Mouse (Mus musculus): Measurements from ENCODE around the gene Tmem8b.

Gene Tmem8b

DNA sequence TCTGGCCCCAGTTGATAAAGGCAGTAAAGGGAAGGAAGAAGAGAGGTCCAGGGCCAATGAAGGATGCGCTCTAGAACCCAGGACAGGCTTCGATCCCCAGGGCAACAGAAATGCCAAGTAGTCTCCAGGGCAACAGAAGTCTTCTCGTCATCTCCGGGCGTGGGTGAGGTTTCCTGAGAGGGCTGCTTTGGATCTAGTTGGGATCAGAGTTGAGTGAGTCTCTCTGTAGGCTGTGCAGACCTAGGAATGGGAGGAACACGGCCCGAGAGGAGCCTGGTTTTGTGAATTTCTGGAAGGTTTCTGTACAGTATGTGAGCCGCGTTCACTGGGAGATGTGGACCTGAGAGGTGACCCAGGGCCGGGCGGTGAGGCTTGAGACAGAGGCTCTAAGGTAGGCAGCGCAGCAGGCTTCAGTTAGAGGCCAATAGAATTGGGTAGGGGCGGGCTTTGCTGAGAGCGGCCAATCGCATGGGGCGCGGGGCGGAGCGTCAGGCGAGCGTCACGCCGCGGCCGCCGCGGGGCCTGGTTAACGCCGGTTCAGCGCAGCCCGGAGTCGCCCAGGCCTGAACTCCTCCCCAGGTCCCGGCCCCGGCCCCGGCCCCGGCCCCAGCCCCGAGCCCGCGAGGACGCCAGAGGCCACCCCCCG is at the start of gene Tmem8b, which contains the start of gene Fam221b:
Tmem8b (plus strand) TSS at position 190 of the 646 bp plus-strand sequence.
Fam221b (minus strand) TSS at position 364 of the 646 bp plus-strand sequence.
- peak; percentile 91 for DNase-seq (ENCODE audit: low read depth)

- no peak for DNase-seq (ENCODE audit: low read depth)
These were observed 48.5 kb upstream of the Tmem8b start for GRCm38 (mm10) chr4:43620146-43620778.

GRCm38 (mm10) chr4:43629106-43629817 is 39.5 kb upstream of the Tmem8b start:
- DNase-seq (ENCODE audit: low read depth) = no peak

GRCm38 (mm10) chr4:43630030-43630581 is 38.7 kb upstream of the Tmem8b start:
- peak; percentile 82 for DNase-seq (ENCODE audit: low read depth)

DNA sequence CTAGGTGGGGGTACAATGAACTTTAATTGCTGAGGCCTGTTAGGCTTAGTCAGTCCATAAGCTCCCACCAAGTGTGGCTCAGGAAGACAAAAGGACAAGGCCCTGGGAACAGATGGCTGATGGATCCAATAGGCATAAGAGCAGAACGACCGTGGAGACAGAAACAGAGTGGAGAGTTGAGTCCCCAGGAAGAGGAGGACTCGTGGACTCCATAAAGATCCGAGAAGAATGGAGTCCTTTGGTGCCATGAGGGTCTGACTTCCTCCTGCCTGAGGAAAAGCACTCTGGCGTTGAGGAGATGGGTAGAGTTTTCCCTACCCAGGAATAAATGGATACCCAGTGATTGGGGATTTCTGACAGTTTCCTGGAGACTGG is 38.1 kb upstream of the Tmem8b start:
- DNase-seq (ENCODE audit: low read depth) = no peak

- DNase-seq (ENCODE audit: low read depth) = peak; percentile 25
These were observed 37.5 kb upstream of the Tmem8b start, which contains the start of gene Npr2 for GRCm38 (mm10) chr4:43631046-43631955. Gene Npr2 (plus strand): TSS chr4:43631935.

GRCm38 (mm10) chr4:43631956-43632920 is 36.5 kb upstream of the Tmem8b start:
- no peak for DNase-seq (ENCODE audit: low read depth)

- DNase-seq (ENCODE audit: low read depth) = no peak
These were observed 35.5 kb upstream of the Tmem8b start for GRCm38 (mm10) chr4:43633296-43633695.

DNA sequence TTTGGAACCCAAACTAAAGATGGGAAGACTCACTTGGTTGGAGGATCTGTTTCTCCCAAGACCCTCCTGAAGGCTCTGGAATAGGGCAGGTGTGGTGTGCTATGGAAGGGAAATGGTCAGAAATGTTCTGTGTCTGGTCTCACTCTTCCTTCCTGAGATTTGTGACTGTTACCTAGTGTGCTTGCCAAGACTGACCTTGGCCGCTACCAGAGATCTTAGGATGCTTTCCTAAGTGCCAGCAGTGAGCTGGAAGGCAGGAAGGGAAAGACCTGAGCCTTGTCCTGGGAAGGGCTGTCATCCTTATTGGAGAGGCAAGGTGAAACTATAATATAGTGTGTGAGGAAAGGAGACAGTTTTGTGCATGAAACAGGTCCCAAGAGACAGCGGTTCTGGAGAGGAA is 35.0 kb upstream of the Tmem8b start:
- DNase-seq (ENCODE audit: low read depth) = no peak

GRCm38 (mm10) chr4:43634621-43635374 is 34.0 kb upstream of the Tmem8b start:
- no peak for DNase-seq (ENCODE audit: low read depth)

DNA sequence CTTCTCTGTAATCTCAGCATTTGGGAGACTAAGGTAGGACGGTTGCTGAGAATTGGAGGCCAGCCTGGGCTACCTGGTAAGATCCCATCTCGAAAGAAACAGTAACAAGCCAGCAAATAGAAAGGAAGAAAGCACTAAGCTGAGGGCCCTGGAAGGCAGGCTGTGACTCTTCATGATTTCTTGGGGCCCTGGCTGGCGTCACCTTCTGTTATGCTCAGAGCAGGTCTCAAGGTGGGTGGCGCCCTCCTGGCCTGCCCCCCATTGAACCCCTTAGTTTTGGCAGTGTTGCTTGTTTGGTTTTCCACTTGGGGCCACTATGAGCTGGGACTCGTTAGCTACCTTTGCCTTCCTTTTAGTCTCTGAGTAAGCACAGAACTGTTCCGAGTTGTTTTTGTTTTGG is 32.0 kb upstream of the Tmem8b start:
- no peak for DNase-seq (ENCODE audit: low read depth)

DNA sequence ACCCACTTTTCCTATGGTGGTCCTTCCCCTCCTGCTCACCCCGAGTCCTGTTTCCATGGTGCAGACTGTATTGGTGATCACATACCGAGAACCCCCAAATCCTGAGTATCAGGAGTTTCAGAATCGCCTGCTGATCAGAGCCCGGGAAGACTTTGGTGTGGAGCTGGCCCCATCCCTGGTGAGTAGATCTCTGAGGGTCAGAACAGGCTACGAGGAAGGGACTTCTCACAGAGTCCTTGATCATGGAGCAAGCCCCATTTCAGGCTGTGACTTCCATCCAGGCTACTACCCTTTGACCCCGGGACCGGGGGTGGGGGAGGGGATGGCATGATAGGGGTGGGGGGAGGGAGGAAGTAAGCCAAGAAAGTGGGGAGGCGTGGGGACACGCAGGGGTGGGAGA is 28.7 kb upstream of the Tmem8b start:
- DNase-seq (ENCODE audit: low read depth) = no peak

- DNase-seq (ENCODE audit: low read depth) = no peak
These were observed 28.3 kb upstream of the Tmem8b start for GRCm38 (mm10) chr4:43640491-43640890.

- no peak for DNase-seq (ENCODE audit: low read depth)
These were observed 19.0 kb upstream of the Tmem8b start for GRCm38 (mm10) chr4:43649783-43650182.

GRCm38 (mm10) chr4:43652726-43653125 is 16.0 kb upstream of the Tmem8b start:
- no peak for DNase-seq (ENCODE audit: low read depth)

DNA sequence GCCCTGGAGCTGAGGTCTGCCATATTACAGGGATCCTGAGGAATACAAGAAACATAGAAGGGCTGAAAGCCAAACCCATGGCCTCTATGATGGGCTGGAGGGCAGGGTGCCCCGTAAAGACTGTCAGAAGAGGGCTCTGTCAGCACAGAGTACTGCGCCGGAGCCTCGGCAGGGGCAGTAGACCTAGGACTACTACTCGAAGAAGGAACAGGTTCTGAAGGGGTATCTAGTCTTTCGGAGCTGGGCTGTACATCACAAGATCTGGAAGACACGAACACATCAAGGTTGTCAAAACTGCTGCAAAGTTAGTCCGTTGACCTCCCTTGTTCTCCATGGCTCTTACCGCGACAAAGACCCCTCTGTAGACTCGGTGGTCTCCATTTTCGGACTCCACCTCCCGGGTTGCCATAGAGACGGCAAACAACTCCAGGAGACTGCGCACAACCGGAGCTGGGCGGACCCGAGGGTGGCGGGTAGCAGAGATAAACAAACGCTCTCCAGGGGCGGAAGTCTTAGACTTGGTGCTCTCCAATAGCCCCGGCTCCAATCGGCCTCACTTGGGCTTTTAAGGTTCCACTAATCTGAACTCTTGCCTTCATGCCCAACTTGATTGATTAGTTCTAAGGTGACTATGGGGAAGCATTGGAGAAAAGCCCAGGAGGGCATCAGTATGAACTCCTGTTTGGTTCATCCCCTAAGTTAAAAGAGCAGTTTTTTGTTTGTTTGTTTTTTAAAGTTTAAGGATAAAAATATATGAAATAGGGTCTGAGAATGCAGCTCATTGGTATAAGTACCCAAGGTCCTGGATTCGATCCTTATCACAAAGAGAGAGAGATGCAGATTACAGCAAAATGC is 15.4 kb upstream of the Tmem8b start, which contains the start of gene Spag8:
Spag8 (minus strand) TSS at position 434 of the 855 bp plus-strand sequence.
- no peak for DNase-seq (ENCODE audit: low read depth)

DNA sequence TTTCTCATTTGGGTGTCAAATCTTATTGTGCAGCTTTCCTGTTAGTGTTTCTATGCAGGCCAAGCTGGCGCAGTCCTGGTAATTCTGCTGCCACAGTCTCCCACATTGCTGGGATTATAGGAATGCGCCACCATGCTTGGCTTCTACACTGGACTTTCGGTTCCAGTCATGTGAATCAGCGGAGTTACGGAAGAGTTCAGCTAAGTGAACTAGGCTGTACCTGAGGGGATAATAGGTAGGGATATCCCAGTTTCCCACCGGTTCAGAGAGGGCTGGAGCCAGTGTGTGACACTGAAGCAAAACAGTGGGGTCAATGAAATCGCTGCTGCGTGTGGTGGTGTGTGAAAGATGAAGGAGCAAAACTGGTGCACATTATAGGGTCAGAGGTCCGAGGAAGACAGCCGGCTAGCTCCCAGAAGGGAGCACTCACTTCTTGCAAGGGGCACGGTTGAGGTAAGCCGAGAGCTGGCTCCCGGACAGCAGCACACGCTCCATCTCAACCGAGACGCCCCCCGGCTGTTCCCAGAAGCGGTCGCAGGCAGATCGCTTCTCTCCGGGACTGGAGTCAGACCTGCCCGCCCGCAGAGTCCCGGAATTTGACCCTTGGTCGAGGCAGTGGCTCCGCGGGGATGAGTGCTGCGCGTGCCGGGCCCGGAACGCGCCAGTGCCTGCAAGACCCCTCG is 13.0 kb upstream of the Tmem8b start:
- no peak for DNase-seq (ENCODE audit: low read depth)

All from naive thymus-derived CD4-positive, alpha-beta T cell, adult 2 months (primary cell).